Mouse (Mus musculus): ENCODE data around the gene Zfp592.

- no peak for TF ChIP-seq CTCF (conservative IDR thresholded peaks at IDR 0.05; ENCODE audit: low read length)
- TF ChIP-seq NANOG (IDR thresholded peaks at IDR 0.05; ENCODE audit: borderline replicate concordance, low read length), result no peak
- TF ChIP-seq POU5F1 (IDR thresholded peaks at IDR 0.05; ENCODE audit: borderline replicate concordance, low read length), result no peak
Observed at GRCm38 (mm10) chr7:81057901-81058711, 64.6 kb downstream of the Zfp592 start.
